Mouse (Mus musculus) lung, embryonic 14.5 days (tissue): Measurements from ENCODE around the gene Mptx1. TPM values are rescaled to one million over a fixed set of nuclear protein-coding genes. Genes with fewer than 3 reads are reported as not detected.
"Not testable (repeated sequence)": the region's sequence is repeated elsewhere in the genome, so short reads cannot be mapped to it uniquely, and the experiment has no call there.

Experiments
- ATAC-seq: fragments of 200-750 bp; cut with Nextera tagmentation; 2 replicates; pipeline ENCODE4 v1.8.0; 2017; ENCODE audit warnings: mild to moderate bottlenecking, moderate TSS enrichment, moderate library complexity; ENCODE audit not compliant: insufficient read depth
- DNase-seq: peaks from one replicate; pipeline ENCODE4 v3.0.0-alpha.2; 2015
- H3K27ac ChIP-seq: fragments of 300-500 bp; sonication (generic); 2 replicates; pipeline ENCODE4 v1.5.1; 2014; ENCODE audit warnings: low read depth, mild to moderate bottlenecking, moderate library complexity
- H3K27me3 ChIP-seq: fragments of 300-500 bp; sonication (generic); 2 replicates; pipeline ENCODE4 v1.6.1; 2014; ENCODE audit warnings: low read length, control low read depth; ENCODE audit not compliant: insufficient read depth
- H3K36me3 ChIP-seq: fragments of 300-500 bp; sonication (generic); 2 replicates; pipeline ENCODE4 v1.6.1; 2014; ENCODE audit warnings: control low read depth; ENCODE audit not compliant: insufficient read depth
- H3K4me1 ChIP-seq: fragments of 300-500 bp; sonication (generic); 2 replicates; pipeline ENCODE4 v1.6.1; 2014; ENCODE audit warnings: antibody characterized with exemption, control low read depth; ENCODE audit not compliant: insufficient read depth
- H3K4me2 ChIP-seq: fragments of 300-500 bp; sonication (generic); 2 replicates; pipeline ENCODE4 v1.6.1; 2014; ENCODE audit warnings: mild to moderate bottlenecking
- H3K4me3 ChIP-seq: fragments of 300-500 bp; sonication (generic); 2 replicates; pipeline ENCODE4 v1.5.1; 2014; ENCODE audit warnings: low read depth, low read length
- H3K9ac ChIP-seq: fragments of 300-500 bp; sonication (generic); 2 replicates; pipeline ENCODE4 v1.6.1; 2014
- H3K9me3 ChIP-seq: fragments of 300-500 bp; sonication (generic); 2 replicates; pipeline ENCODE4 v1.6.1; 2016; ENCODE audit warnings: low read depth, low read length, control low read depth
- CTCF ChIP-seq: IDR thresholded peaks from 2 replicates; pipeline ENCODE4 v1.5.1; 2016; ENCODE audit warnings: antibody characterized with exemption, low read depth
- WGBS: fragments of 180-500 bp; shearing (Covaris S2); extraction: QIAGEN DNeasy Blood & Tissue Kit; methylation state at CpG from one replicate; pipeline ENCODE4 v1.1.7; 2014; 5-methylcytosine and 5-hydroxymethylcytosine counted together
- polyA plus RNA-seq: library from polyadenylated mRNA; unstranded; fragments of >200 nt; fragmentation: Nextera tagmentation; extraction: Ambion mirVana; gene quantifications from 2 replicates; pipeline ENCODE4 v1.2.1, GENCODE M21; 2014

Mptx1 gene
- not detected in 2 replicates for polyA plus RNA-seq

DNA sequence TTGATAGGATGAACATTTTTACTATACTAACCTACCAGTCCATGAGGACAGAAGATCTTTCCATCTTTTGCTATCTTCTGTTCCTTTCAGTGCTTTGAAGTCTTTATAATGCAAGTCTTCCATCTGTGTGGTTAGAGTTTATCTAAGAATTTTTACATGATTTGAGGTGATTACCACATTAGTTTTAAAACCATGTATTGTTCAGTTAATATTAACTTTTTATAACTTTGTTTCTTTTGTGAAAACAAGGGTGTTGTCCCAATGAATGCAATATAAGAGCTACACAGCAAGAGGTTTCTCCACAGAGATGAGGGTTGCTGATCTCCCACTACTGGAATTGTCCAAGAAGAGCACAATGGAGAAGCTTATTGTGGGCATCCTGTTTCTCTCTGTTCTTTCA lies at the start of gene Mptx1:
Gene Mptx1 (plus strand): TSS at position 301 of the 400 bp plus-strand sequence.
- H3K9ac ChIP-seq = no peak within 1 kb of the TSS
- no peaks in the 10 kb centered on the region for H3K4me1 ChIP-seq
- H3K36me3 ChIP-seq = no peaks in the 10 kb centered on the region
- H3K27me3 ChIP-seq = no peaks in the 10 kb centered on the region
- DNase-seq (no peak), ATAC-seq (no peak)
- H3K4me2 ChIP-seq = no peak within 1 kb of the TSS
- no peak for TF ChIP-seq CTCF
- no peaks in the 10 kb centered on the region for H3K9me3 ChIP-seq
- no peak within 1 kb of the TSS for H3K4me3 ChIP-seq
- H3K27ac ChIP-seq = no peak within 1 kb of the TSS

DNA sequence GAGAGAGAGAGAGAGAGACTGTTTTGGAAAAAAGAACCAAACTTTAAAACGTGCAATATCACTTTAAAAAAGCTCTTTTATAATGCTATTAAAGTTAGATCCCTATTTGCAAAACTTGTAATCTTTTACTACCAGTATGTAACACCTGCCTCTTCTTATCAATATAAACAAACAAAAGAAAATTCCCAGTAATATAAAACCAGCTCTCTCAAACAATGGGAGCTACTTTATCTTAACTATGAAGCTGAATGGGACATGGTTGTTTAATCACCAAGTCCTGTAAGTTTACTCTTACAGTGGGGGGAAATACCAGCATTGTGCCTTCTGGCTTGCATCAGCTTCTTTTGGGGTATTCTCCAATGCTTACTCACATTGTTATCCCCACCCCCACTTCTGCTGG lies 27.2 kb upstream of the Mptx1 start:
- H3K27me3 ChIP-seq = no peaks in the 10 kb centered on the region
- H3K9ac ChIP-seq = no peak overlapping the region
- no peak for ATAC-seq
- no peak for TF ChIP-seq CTCF
- H3K4me3 ChIP-seq = no peak overlapping the region
- H3K9me3 ChIP-seq = no peaks in the 10 kb centered on the region
- no peak overlapping the region for H3K4me2 ChIP-seq
- H3K4me1 ChIP-seq = no peaks in the 10 kb centered on the region
- H3K27ac ChIP-seq = no peak overlapping the region
- no peaks in the 10 kb centered on the region for H3K36me3 ChIP-seq
- no peak for DNase-seq
- WGBS = 41% methylated on average over 1 of the region's 1 CpGs

DNA sequence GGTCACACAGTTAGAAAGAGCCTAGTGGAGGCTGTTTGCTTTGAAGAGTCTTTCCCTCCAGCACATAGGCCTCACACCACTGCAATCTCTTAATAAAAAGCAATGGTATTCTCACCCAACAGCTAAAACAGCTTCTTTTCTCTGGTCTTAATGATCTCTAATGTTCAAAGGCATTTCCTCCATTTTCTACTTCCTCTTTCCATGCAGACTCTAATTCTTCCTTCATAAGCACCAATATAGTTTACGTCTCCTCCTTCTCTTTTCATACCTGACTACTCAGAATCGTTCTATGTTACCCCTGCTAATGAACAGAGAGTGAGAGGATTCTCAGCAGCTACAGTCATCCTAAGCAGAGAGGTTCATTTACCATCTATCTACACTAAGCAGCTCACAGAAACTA lies 13.0 kb upstream of the Mptx1 start:
- Histone ChIP-seq H3K9ac (no peak overlapping the region), H3K27me3 (no peaks in the 10 kb centered on the region), H3K27ac (no peak overlapping the region), H3K9me3 (no peaks in the 10 kb centered on the region), H3K4me1 (no peaks in the 10 kb centered on the region), H3K36me3 (no peaks in the 10 kb centered on the region), H3K4me3 (no peak overlapping the region), H3K4me2 (no peak overlapping the region)
- TF ChIP-seq CTCF = no peak
- ATAC-seq = no peak
- 84% methylated on average over 2 of the region's 2 CpGs for WGBS
- no peak for DNase-seq

DNA sequence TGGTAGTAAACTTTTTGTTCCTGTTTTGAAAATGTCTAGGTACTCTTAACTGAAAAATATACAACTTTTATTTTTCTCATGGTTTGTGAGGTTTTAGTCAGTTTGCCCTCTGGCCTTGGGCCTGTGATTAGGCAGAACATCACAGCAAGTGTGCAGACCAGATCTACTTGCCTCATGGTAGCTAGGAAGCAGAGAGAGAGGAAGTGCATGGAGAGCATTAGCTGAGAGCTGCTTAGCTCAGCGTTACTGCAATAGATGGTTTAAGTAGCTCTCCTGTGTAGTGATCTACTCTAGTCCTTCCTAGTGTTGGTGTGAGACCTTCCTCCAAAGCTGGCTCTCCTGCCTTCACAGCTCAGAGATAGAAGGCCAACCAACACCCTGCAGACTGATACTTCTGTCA lies 23.3 kb downstream of the Mptx1 start:
- H3K36me3 ChIP-seq, H3K27ac ChIP-seq, DNase-seq, ATAC-seq, H3K9ac ChIP-seq, H3K4me2 ChIP-seq, H3K9me3 ChIP-seq, H3K27me3 ChIP-seq, H3K4me1 ChIP-seq, H3K4me3 ChIP-seq: not testable (repeated sequence)
- WGBS = 62% methylated on average over 1 of the region's 1 CpGs

DNA sequence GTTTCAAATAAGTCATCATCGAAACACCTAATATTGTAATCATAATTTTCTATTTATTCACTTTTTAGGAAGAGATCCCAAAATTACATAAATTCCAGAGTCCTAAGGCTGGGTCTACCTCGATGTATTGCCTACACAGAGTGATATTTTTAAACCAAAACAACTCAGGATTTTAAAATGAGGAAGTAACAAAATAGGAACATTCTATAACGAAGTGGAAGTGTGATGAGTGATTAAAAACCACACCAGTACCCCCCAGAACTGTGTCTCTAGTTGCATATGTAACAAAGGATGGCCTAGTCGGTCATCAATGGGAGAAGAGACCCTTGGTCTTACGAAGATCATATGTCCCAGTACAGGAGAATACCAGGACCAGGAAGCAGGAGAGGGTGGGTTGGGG lies 24.3 kb downstream of the Mptx1 start:
- ATAC-seq = no peak
- DNase-seq = no peak
- WGBS = 65% methylated on average over 5 of the region's 5 CpGs
- no peaks in the 10 kb centered on the region for H3K9me3 ChIP-seq
- TF ChIP-seq CTCF = no peak
- no peak overlapping the region for H3K9ac ChIP-seq
- no peaks in the 10 kb centered on the region for H3K36me3 ChIP-seq
- no peak overlapping the region for H3K27ac ChIP-seq
- H3K4me1 ChIP-seq = no peaks in the 10 kb centered on the region
- H3K4me3 ChIP-seq = no peak overlapping the region
- no peaks in the 10 kb centered on the region for H3K27me3 ChIP-seq
- no peak overlapping the region for H3K4me2 ChIP-seq

DNA sequence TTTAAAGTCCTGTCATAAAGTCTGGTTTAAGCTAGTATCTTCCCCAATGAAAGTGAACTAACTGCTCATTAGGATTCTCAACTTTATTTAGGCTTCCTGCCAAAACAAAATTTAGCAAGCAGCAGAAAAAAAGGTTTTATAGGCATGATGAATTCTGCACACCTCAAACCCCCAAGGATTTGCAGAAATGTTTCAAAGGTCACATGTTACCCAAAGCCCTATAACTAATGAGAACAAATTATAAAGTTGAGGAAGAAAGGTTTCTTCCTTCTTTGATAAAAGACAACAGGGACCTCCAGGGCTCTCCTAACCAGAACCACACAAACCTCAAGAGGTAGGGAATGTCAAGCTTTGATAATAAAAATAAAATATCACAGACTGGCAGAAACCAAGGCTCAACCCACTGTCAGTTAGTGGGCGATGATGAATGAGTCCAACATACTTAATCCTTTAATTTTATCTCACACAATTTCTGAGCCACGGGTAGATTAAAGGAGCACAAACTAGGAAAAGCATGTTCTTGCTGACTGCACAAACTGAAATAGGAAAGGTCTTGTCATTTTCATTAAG lies 34.6 kb downstream of the Mptx1 start, which contains the start of gene Olfr417:
Gene Olfr417 (plus strand): TSS at position 241 of the 570 bp plus-strand sequence.
- H3K9ac ChIP-seq = no peak within 1 kb of the TSS
- 60% methylated on average over 2 of the region's 2 CpGs for WGBS
- H3K27ac ChIP-seq = no peak within 1 kb of the TSS
- DNase-seq = no peak
- H3K36me3 ChIP-seq = no peaks in the 10 kb centered on the region
- TF ChIP-seq CTCF = no peak
- ATAC-seq = no peak
- H3K9me3 ChIP-seq = no peaks in the 10 kb centered on the region
- no peak within 1 kb of the TSS for H3K4me3 ChIP-seq
- H3K4me2 ChIP-seq = no peak within 1 kb of the TSS
- no peaks in the 10 kb centered on the region for H3K4me1 ChIP-seq
- no peaks in the 10 kb centered on the region for H3K27me3 ChIP-seq

DNA sequence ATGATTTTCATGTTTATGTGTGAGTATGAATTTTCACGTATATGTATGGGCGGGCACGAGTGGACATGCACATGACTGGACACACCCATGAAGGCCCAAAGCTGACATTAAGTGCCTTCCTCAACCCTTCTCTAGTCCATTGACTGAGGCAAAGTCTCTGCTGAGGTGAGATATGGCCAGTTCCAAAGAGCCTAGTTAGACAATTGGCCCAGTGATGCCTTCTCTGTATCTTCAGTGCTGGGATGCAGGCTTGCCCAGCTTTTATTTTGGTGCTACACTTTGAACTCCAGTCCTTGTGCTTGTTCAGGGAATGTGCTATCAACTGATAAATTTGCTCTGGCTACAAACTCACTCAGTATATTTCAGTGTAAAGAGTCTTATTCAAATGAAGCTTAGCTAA lies 43.5 kb downstream of the Mptx1 start:
- Histone ChIP-seq H3K4me1 (no peaks in the 10 kb centered on the region), H3K4me2 (no peak overlapping the region), H3K9ac (no peak overlapping the region), H3K27ac (no peak overlapping the region), H3K36me3 (no peaks in the 10 kb centered on the region), H3K27me3 (no peaks in the 10 kb centered on the region), H3K4me3 (no peak overlapping the region), H3K9me3 (no peaks in the 10 kb centered on the region)
- ATAC-seq (no peak), DNase-seq (no peak)
- TF ChIP-seq CTCF = no peak
- 87% methylated on average over 3 of the region's 3 CpGs for WGBS

Other genes with a start within 250 kb of the Mptx1 start
- gene Olfr429, start 246.2 kb upstream of the Mptx1 start, polyA plus RNA-seq = not detected in 2 replicates
- gene Olfr427, start 233.6 kb upstream of the Mptx1 start, polyA plus RNA-seq = not detected in 2 replicates
- gene Olfr231, start 209.4 kb upstream of the Mptx1 start, polyA plus RNA-seq = not detected in 2 replicates
- gene Olfr424, start 199.0 kb upstream of the Mptx1 start, polyA plus RNA-seq = not detected in 2 replicates
- not detected in 2 replicates for gene Olfr420, start 174.9 kb upstream of the Mptx1 start, polyA plus RNA-seq
- 0.30 and 0.67 TPM in 2 replicates for gene Spta1, start 157.7 kb upstream of the Mptx1 start, polyA plus RNA-seq
- gene Olfr419, start 78.5 kb upstream of the Mptx1 start, polyA plus RNA-seq = not detected in 2 replicates
- gene Olfr417, start 34.6 kb downstream of the Mptx1 start, polyA plus RNA-seq = not detected in 2 replicates
- not detected in 2 replicates for gene Olfr248, start 60.5 kb downstream of the Mptx1 start, polyA plus RNA-seq
- not detected in 2 replicates for gene Olfr414, start 93.5 kb downstream of the Mptx1 start, polyA plus RNA-seq
- gene Olfr220, start 111.6 kb downstream of the Mptx1 start, polyA plus RNA-seq = not detected in 2 replicates
- 0.50 and 0.79 TPM in 2 replicates for gene Fmn2, start 171.3 kb downstream of the Mptx1 start, polyA plus RNA-seq